Mouse (Mus musculus) thymus, postnatal 36 days (tissue): ENCODE measurements around the gene Ulk4.

Source experiments
- DNase-seq, 2 experiments: peaks; one replicate each; pipeline ENCODE4 v3.0.0; 2022; ENCODE audit warnings: mixed read lengths in 2 of 2

Ulk4 gene

DNA sequence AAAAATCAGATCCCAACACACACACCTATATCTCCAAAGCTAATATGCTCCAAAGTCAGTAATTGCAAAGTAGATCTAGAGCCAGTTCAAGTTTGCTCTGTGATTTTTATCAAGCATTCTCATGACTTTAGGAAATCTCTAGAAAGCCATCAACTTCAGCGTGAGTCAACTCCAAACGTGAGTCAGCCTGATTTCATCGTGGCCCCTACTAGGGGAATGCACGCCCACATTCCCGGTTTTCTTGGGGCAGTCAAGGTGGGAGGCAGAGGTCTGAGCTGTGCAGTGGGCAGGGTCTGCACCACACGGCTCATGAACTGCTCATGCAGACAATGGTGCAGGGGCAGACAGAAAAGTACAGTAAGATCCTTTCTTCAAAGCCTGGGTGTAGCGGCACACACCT, 271.0 kb downstream of the Ulk4 start:
- no peak for DNase-seq

GRCm38 (mm10) chr9:121001681-121002540, 275.1 kb downstream of the Ulk4 start:
- DNase-seq, result no peak

- no peak for DNase-seq
Measured at GRCm38 (mm10) chr9:121000641-121001320, 276.2 kb downstream of the Ulk4 start.

GRCm38 (mm10) chr9:120998696-120999095, 278.3 kb downstream of the Ulk4 start:
- DNase-seq, result no peak

DNA sequence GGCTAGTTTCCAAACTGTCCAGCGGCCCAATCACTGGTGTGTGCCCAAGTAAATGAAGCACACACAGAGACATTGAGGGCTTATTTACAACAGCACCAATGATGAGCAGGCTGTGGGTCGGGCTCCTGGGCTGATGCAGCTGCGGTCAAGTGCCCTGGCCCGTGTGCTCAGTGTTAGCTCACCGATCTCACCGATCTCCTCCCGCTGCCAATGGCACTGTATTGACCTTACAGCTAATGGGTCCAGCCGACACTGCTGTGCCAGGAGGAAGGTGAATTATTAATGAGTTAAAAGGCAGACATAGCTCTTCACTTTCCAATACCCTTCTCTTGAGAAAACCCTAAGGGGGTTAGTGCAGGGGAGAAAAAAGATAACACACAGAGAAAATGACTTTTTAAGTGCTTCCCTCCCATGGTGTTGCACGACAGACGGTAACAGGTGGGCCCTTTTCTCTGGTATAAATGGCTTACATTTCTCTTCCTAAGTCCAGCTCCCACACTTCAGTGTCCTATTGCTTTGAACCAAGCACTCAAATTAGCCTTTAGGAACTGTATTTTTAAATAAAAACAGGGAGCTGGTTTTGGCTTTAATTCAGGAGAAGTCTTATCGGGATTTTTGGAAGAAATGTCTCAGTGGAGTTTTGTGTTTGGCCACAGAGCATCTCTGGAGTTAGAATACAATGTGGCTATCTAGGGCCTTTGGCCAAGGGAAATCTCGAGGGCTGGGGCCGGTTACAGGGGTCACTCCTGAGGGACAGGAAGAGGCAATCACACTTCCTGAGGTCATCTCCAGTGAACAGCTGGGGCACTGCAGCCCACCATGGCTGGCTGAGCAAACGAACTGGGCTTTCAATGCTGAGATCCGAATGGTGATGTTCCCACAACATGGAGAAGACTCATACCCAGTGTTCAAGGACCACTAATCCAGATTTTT, 282.5 kb downstream of the Ulk4 start:
- DNase-seq, result no peak

DNA sequence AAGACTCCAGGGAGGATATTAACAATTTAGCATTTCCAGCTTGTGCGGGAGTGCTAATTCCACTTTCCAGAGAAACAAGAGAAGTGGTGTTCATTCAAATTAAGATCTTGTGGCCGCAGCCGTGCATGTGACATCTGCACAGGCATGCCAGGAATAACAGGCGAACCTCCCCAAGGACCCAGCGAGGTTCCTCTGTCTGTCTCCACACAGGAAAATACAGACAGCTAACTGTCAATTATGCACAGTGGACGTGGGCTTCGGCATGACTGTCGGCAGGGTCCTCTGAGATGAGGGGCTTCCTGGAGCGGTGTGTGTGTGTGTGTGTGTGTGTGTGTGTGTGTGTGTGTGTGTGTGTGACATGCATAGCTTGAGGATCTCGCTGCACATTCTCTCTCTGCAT, 284.0 kb downstream of the Ulk4 start:
- no peak for DNase-seq

DNA sequence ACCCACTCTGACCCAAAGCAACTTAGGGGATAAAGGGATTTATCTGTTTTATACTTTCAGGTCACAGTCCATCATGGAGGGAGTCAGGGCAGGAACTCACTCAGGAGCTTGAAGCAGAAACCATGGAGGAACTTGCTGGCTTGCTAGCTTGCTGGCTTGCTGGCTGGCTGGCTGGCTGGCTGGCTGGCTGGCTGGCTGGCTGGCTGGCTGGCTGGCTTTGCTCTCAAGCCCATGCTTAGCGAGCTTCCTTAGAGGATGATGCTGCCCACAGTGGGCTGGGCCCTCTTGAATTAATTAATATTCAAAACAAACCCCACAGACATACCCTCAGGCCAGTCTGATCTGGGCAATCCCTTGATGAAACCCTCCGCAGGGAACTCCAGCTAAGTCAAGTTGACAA, 285.2 kb downstream of the Ulk4 start:
- no peak for DNase-seq

DNA sequence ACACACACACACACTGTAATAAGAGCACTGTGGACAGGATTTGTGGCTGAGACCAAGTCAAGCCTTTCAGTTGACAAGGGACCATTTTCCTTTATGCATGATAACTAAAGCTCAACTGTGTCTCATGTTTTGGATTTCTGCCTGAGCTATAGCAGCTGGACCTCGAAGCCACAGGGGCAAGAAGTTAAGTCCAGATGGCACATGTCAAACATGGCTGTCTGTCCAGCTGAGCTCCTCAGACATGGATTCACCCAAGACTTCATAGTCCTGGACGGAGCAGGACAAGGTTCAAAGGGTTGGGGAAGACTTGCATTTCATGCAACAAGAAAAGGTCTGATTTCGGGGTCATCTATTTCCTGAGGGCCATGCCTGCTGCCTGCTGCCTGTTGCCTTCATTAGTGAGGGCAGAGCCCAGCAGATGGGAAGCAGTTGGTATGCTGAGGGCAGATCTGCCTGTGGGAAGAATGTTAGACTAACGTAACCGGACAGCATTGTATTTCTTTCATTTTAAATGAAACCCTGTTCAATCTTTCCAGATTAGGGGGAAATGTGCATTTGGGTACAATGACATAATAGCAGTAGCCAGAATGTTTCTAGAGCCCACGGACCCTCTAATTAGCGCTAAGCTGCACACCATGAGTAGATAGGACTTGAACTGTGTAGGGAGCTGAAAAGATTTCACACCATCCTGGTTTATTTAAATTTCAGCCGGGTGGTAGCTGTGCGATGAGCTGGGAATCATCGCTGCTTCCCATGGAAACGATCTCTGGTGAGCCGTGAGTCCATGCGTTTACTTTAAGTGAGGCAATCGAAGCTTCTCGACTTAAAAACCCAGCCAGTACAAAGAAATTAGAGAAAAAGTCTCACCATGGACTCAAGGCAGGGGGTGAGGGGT, 286.9 kb downstream of the Ulk4 start:
- DNase-seq, result no peak

DNA sequence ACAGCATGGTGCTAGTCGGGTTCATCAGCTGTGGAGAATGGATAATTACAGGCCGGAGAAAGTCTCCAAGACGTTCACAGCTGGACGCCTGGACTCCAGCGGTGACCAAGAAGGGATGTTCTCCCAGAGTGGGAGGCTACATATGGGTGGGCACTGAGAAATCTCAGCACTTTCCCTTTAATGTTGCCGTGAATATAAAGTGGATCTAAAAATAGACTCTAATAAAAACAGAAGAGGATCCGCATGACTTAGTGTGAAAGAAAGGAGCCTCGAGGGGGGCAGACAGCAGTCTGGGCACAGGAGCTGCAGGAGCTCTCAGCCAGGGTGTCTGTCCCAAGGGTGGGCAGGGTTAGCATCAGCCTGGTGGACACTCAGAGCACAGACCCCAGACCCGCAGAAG, 288.9 kb downstream of the Ulk4 start:
- DNase-seq, result no peak

GRCm38 (mm10) chr9:120986994-120987393, 290.0 kb downstream of the Ulk4 start:
- no peak for DNase-seq

DNA sequence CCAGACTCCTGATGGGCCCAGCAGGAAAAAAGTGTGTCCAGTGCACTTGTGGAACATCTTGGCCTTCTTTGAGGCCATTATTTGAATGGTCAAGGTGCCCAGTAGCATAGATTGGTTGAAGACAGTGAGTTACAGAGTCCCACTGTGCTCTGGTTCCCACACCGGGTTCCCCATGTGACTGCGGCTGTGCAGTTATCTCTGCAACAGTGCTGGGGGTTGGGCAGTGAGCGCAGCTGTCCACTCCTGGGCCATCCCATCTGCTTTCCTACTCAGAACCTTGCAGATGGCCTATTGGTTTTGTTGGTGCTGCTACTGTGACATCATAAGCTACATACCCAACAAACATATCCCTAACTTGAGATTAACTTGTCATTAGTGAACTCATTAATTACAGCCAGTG, 290.7 kb downstream of the Ulk4 start:
- no peak for DNase-seq

DNA sequence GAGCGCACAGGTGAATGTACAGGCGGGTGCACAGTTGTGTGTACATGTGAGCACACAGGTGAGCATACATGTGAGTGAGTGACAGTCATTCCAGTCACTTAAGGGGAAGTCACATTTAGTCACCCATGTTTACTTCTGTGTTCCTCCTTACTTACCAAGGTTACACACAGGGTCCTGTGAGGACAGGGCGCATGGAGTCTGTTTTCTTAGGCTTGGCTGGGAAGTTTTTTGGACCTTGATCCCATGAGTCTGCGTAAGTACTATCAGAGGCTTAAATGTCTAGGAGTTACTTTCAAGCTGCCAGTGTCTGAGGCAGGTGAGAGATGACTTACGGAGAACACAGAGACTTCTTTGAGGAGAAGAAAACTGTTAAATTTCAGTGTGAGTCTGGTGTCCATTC, 291.5 kb downstream of the Ulk4 start:
- DNase-seq, result no peak

DNA sequence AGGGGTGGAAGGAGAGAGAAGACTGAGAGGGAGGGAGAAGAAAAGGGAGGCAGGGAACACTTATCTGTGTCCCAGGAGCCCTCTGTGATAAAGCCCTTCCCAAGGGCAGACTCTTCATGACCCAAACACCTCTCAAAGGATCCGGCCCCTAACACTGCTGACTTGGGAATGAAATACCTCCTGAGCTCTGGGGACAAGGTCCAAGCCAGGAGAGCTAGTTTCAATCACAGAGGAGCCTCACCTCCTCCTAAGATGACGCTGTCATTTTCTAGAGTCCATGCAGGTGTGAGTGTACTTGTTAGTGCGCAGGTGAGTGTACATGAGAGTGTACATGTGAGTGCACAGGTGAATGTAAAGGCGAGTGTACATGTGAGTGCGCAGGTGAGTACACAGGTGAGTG, 292.0 kb downstream of the Ulk4 start:
- DNase-seq, result no peak

- DNase-seq, result no peak
Measured at GRCm38 (mm10) chr9:120984509-120984908, 292.5 kb downstream of the Ulk4 start.

DNA sequence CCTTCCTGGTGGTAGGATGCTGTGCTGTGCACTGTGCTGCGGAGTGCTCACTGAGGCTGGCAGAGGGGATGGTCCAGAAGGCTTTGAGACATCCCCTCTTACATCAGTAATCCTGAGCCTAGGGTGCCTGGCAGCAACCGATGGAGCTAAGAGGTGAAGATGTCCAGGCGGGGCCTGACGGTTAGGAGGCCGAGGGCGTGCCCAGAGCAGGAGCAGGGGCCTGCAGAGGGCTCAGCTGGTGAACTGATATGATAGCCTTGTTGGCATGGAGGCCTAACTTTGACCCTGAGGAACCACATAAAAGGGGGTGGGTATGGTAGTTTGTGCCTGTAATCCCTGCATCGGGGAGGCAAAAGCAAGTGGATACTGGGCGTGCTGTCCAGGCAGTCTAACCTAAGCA, 293.1 kb downstream of the Ulk4 start:
- DNase-seq, result no peak

- DNase-seq, result no peak
Measured at GRCm38 (mm10) chr9:120981777-120982176, 295.2 kb downstream of the Ulk4 start.

- DNase-seq, result no peak
Measured at GRCm38 (mm10) chr9:120976856-120977255, 300.1 kb downstream of the Ulk4 start.

- no peak for DNase-seq
Measured at GRCm38 (mm10) chr9:120976158-120976557, 300.8 kb downstream of the Ulk4 start.

DNA sequence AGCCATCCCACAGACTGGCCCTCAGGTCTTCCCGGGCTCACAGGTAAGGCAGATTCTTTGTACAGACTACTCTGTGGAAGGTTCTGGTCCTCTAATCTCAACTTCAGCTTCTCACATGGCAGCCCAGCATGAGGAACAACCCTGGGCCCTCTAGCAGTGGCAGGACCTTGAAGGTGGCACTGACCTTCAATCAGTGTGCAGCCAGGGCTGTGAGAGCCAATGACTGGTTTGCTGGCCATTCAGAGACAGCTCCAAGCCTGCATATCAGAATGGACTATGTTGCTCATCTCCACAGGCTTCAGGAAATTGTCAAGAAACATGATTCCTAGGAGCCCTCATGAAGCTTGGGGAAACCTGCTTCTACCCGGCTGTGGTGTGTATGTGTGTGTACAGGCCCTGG, 302.8 kb downstream of the Ulk4 start:
- DNase-seq, result no peak

- no peak for DNase-seq
Measured at GRCm38 (mm10) chr9:120973026-120973515, 303.9 kb downstream of the Ulk4 start.

DNA sequence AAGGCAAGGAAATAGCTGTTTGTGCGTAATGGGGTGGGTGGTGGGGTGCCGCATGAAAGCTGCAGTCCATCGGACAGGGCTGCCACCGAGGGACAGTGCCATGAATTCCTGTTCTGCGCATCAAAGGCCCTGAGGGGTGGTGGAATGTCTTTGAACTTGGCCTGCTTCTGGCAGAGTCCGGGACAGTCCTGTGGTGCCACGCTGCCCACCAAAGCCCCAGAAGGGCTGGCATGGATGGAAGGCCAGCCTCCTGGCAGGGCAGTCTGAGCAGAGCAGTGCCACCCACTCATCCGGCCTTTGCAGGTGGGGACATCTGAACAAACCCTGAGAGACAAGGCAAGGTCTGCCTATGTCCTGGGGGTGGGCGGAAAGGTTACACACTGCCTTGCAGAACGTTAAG, 312.0 kb downstream of the Ulk4 start:
- DNase-seq, result no peak

DNA sequence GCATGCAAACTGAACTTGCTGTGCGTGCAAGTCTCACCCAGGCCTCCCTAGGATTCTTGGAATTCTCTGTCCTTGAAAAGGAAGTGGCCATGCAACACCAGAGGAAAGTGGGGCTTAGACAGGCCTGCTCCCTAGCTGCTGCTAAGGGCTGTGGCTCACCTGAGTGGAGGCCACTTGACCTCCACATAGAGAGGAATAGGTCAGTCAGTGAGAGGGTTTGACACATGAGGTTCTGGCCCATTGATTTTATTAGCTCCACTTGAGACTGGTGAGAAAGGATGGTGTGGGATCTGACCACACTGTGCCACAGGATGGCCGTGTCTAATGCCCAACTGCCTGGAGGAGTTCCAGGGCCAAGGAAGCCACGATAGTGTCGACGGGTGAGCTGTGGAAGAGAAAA, 312.8 kb downstream of the Ulk4 start:
- no peak for DNase-seq
